Mouse (Mus musculus) cerebellum, adult 11-12 months (tissue): ENCODE results near the gene Tmem116.
"Not testable (repeated sequence)": the region's sequence is repeated elsewhere in the genome, so short reads cannot be mapped to it uniquely, and the experiment has no call there.

Source experiments
- DNase-seq: peaks from one replicate; pipeline ENCODE4 v3.0.0; 2022

The Tmem116 gene

GRCm38 (mm10) chr5:121463601-121464250 is 12.0 kb downstream of the Tmem116 start:
- DNase-seq: no peak

GRCm38 (mm10) chr5:121469566-121469965 is 17.9 kb downstream of the Tmem116 start:
- no peak for DNase-seq

GRCm38 (mm10) chr5:121472411-121472810 is 20.7 kb downstream of the Tmem116 start:
- no peak for DNase-seq

GRCm38 (mm10) chr5:121474610-121475009 is 22.9 kb downstream of the Tmem116 start:
- no peak for DNase-seq

GRCm38 (mm10) chr5:121476040-121476439 is 24.3 kb downstream of the Tmem116 start:
- no peak for DNase-seq

- DNase-seq: no peak
These were observed 26.0 kb downstream of the Tmem116 start for GRCm38 (mm10) chr5:121477680-121478079.

GRCm38 (mm10) chr5:121484801-121485200 is 33.1 kb downstream of the Tmem116 start:
- no peak for DNase-seq

- no peak for DNase-seq
These were observed 41.6 kb downstream of the Tmem116 start for GRCm38 (mm10) chr5:121493305-121493704.

GRCm38 (mm10) chr5:121500719-121501118 is 49.0 kb downstream of the Tmem116 start:
- no peak for DNase-seq

- DNase-seq: not testable (repeated sequence)
These were observed 49.8 kb downstream of the Tmem116 start for GRCm38 (mm10) chr5:121501424-121501996.

- DNase-seq: no peak
These were observed 51.5 kb downstream of the Tmem116 start, which contains the start of gene Adam1b for GRCm38 (mm10) chr5:121503231-121503630. Gene Adam1b, minus strand, starts transcription at chr5:121503435.

GRCm38 (mm10) chr5:121506846-121507245 is 55.2 kb downstream of the Tmem116 start:
- no peak for DNase-seq

- no peak for DNase-seq
These were observed 58.3 kb downstream of the Tmem116 start for GRCm38 (mm10) chr5:121510009-121510408.

- DNase-seq: no peak
These were observed 67.3 kb downstream of the Tmem116 start for GRCm38 (mm10) chr5:121518983-121519382.

- not testable (repeated sequence) for DNase-seq
These were observed 68.1 kb downstream of the Tmem116 start for GRCm38 (mm10) chr5:121519758-121520157.

- DNase-seq: no peak
These were observed 74.2 kb downstream of the Tmem116 start for GRCm38 (mm10) chr5:121525774-121526450.

GRCm38 (mm10) chr5:121526526-121526925 is 74.8 kb downstream of the Tmem116 start:
- DNase-seq: no peak

GRCm38 (mm10) chr5:121526961-121527360 is 75.3 kb downstream of the Tmem116 start:
- DNase-seq: no peak

- no peak for DNase-seq
These were observed 82.8 kb downstream of the Tmem116 start for GRCm38 (mm10) chr5:121534521-121534920.

GRCm38 (mm10) chr5:121535116-121535515 is 83.4 kb downstream of the Tmem116 start:
- no peak for DNase-seq

- no peak for DNase-seq
These were observed 85.3 kb downstream of the Tmem116 start for GRCm38 (mm10) chr5:121536921-121537555.

- no peak for DNase-seq
These were observed 85.9 kb downstream of the Tmem116 start for GRCm38 (mm10) chr5:121537588-121537987.

- DNase-seq: no peak
These were observed 88.4 kb downstream of the Tmem116 start for GRCm38 (mm10) chr5:121540066-121540465.

- no peak for DNase-seq
These were observed 89.5 kb downstream of the Tmem116 start for GRCm38 (mm10) chr5:121541235-121541634.
